Mouse (Mus musculus) hindbrain, postnatal 0 days (tissue): ENCODE measurements around the gene C7. TPM values are rescaled to one million over a fixed set of nuclear protein-coding genes. Genes with fewer than 3 reads are reported as not detected.

Source experiments
- ATAC-seq: fragments of 200-750 bp; cut with Nextera tagmentation; 2 replicates; pipeline ENCODE4 v1.8.0; 2017; ENCODE audit warnings: mild to moderate bottlenecking, moderate TSS enrichment, moderate library complexity
- DNase-seq: peaks from one replicate; pipeline ENCODE4 v3.0.0-alpha.2; 2015; ENCODE audit warnings: low spot score
- H3K27ac ChIP-seq: fragments of 300-500 bp; sonication (generic); 2 replicates; pipeline ENCODE4 v1.5.1; 2014; ENCODE audit warnings: mild to moderate bottlenecking
- H3K27me3 ChIP-seq: fragments of 300-500 bp; sonication (generic); 2 replicates; pipeline ENCODE4 v1.6.1; 2014; ENCODE audit warnings: low read length, mixed read lengths; ENCODE audit not compliant: insufficient read depth
- H3K36me3 ChIP-seq: fragments of 300-500 bp; sonication (generic); 2 replicates; pipeline ENCODE4 v1.6.1; 2014; ENCODE audit warnings: low read length, mixed read lengths; ENCODE audit not compliant: insufficient read depth
- H3K4me1 ChIP-seq: fragments of 300-500 bp; sonication (generic); 2 replicates; pipeline ENCODE4 v1.6.1; 2014; ENCODE audit warnings: antibody characterized with exemption, low read length, mixed read lengths; ENCODE audit not compliant: insufficient read depth
- H3K4me2 ChIP-seq: fragments of 300-500 bp; sonication (generic); 2 replicates; pipeline ENCODE4 v1.6.1; 2014; ENCODE audit warnings: low read depth, mild to moderate bottlenecking, low read length, moderate library complexity, mixed read lengths
- H3K4me3 ChIP-seq: fragments of 300-500 bp; sonication (generic); 2 replicates; pipeline ENCODE4 v1.5.1; 2014; ENCODE audit warnings: low read length
- H3K9ac ChIP-seq: fragments of 300-500 bp; sonication (generic); replicated peaks from 2 replicates; pipeline ENCODE4 v1.6.1; 2014; ENCODE audit warnings: mild to moderate bottlenecking, low read length, moderate library complexity, mixed read lengths
- H3K9me3 ChIP-seq: fragments of 300-500 bp; sonication (generic); 2 replicates; pipeline ENCODE4 v1.6.1; 2016; ENCODE audit warnings: low read length, mixed read lengths
- CTCF ChIP-seq: IDR thresholded peaks from 2 replicates; pipeline ENCODE4 v1.5.1; 2016; ENCODE audit warnings: antibody characterized with exemption, control low read depth, low read depth
- WGBS: fragments of 180-500 bp; shearing (Covaris S2); extraction: QIAGEN DNeasy Blood & Tissue Kit; methylation state at CpG from one replicate; pipeline ENCODE4 v1.1.7; 2014; 5-methylcytosine and 5-hydroxymethylcytosine counted together
- polyA plus RNA-seq: library from polyadenylated mRNA; unstranded; fragments of >200 nt; fragmentation: Nextera tagmentation; extraction: Ambion mirVana; gene quantifications from 2 replicates; pipeline ENCODE4 v1.2.1, GENCODE M21; 2015
- total RNA-seq: library from RNA; depleted of rRNA; stranded (reverse); fragments of >200 nt; gene quantifications from 2 replicates; pipeline ENCODE4 v1.2.3, GENCODE M21; 2014; rRNA removed

The C7 gene
- total RNA-seq, result 0.10 TPM in 1 of 2 replicates, not detected in the other
- polyA plus RNA-seq, result 0.05 TPM in 1 of 2 replicates, not detected in the other

DNA sequence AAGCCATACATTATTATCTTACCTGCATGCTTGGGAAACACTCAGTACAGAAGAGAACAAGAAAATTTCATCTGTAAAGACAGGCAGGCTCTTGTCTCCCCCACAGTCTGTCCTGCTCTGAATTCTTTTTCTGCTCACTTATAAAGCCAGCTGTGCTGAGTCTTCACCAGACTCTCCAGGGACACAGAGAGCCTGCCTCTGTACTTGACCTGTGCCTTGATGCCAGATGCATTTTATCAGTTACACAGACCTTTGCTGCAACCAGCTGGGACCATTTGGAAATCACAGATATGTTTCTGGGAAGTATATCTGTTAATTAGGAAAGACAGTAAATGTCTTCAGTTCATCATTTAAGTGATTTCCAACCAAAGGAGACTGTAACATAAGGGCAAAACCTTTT, at the start of gene C7:
Gene C7, minus strand, starts transcription at position 106 of the 400 bp plus-strand sequence.
- TF ChIP-seq CTCF, result no peak
- Histone ChIP-seq H3K27me3 (no peaks in the 10 kb centered on the region), H3K9me3 (no peaks in the 10 kb centered on the region), H3K36me3 (no peaks in the 10 kb centered on the region), H3K27ac (no peak within 1 kb of the TSS), H3K4me2 (no peak within 1 kb of the TSS), H3K4me3 (no peak within 1 kb of the TSS), H3K4me1 (no peaks in the 10 kb centered on the region), H3K9ac (no peak within 1 kb of the TSS)
- peak; percentile 3 for DNase-seq
- ATAC-seq, result no peak

DNA sequence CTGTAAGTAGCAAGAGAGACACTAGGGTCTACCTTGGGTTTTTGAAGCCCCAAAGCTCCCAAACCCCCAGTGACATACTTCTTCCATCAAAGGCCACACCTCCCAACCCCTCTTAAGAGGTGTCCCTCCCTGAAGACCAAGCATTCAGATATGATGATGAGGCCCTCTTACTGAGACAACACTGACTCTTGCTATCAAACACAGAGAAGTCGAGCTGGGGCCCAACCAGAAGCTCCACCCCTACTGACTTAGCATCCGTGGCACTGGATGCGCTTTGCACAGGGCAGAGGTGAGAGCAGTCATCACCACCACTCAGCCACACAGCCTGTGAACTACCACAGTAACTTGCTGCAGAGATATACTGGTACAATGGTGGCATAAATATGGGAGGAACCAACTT, 49.1 kb upstream of the C7 start:
- ATAC-seq (no peak), DNase-seq (no peak)
- Histone ChIP-seq H3K9me3 (no peaks in the 10 kb centered on the region), H3K4me2 (no peak overlapping the region), H3K4me1 (peaks cover 3% of the 10 kb centered on the region; the same call in 1 of the 2 replicates), H3K9ac (no peak overlapping the region), H3K4me3 (no peak overlapping the region), H3K36me3 (no peaks in the 10 kb centered on the region), H3K27me3 (no peaks in the 10 kb centered on the region), H3K27ac (no peak overlapping the region)
- WGBS, result 83% methylated on average over 3 of the region's 3 CpGs
- no peak for TF ChIP-seq CTCF

DNA sequence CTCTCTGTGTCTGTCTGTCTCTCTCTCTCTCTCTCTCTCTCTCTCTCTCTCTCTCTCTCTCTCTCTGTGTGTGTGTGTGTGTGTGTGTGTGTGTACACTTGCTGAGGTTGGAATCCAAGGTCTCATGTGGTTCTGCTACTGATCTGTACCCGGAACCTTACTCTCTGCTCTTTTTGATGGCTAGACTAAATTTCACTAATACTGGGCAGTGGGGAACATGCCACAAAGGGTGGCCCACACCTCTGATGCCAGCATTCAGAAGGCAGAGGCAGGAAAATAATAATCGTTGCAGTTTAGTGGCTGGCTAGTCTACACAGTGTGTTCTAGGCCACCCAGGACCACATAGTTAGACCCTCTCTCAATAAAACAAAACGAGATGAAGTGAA, 45.1 kb upstream of the C7 start:
- H3K9me3 ChIP-seq, result no peaks in the 10 kb centered on the region
- H3K36me3 ChIP-seq, result no peaks in the 10 kb centered on the region
- DNase-seq, result no peak
- H3K27me3 ChIP-seq, result no peaks in the 10 kb centered on the region
- WGBS, result 79% methylated on average over 3 of the region's 3 CpGs
- no peak overlapping the region for H3K9ac ChIP-seq
- no peak overlapping the region for H3K4me3 ChIP-seq
- H3K4me1 ChIP-seq, result no peaks in the 10 kb centered on the region
- ATAC-seq, result no peak
- no peak for TF ChIP-seq CTCF
- H3K27ac ChIP-seq, result no peak overlapping the region
- H3K4me2 ChIP-seq, result no peak overlapping the region

DNA sequence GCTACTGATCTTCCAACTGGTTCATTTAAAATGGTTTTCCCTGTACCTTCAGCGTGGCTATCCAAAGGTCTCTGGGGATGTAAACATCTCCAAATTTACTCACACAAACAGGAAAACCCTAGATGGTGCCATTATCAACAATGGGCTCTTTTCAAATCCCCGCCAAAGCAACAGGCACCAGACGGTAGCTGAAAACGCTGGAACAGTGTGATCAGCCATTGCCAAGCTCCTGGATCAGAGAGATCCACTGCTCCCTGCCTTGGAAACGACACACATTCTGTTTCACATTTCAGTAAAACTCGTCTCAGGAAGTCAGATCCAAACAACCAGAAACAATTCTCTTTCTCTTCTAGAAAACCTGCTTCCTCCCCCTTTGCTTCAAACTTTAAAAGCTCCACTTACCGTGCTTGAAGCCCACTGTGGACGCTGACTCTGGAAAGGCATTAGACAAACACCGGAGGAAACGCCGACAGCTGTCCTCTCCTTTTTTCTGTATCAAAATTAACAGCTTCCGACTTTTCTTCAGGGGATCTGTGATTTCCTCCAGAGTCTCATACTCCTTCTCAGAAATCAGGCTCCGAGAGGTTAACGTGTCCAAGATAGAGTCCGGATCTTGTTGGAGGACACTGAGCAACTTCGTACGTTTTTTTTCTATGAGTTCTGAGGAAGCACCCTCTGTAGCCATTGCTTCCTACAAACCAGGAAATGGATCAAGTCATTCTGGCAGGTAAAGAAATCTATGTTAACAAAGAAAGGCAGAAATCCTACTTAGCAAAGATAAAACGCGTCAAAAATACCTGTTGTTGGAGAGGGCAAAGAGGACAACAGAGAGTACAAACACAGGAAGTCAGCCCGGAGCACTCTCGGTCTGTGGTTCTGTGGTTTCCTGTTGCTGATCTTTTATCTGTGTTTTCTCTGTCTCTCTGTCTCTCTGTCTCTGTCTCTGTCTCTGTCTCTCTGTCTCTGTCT, 44.4 kb upstream of the C7 start, which contains the start of gene Card6:
Gene Card6, minus strand, starts transcription at position 854 of the 969 bp plus-strand sequence.
- WGBS, result 71% methylated on average over 21 of the region's 21 CpGs
- no peak for TF ChIP-seq CTCF
- Histone ChIP-seq H3K27me3 (no peaks in the 10 kb centered on the region), H3K9me3 (no peaks in the 10 kb centered on the region), H3K4me2 (peak within 1 kb of the TSS; percentile 31; the same call in 1 of the 2 replicates), H3K9ac (peak within 1 kb of the TSS; percentile 2; the same call in 1 of the 2 replicates), H3K4me1 (no peaks in the 10 kb centered on the region), H3K36me3 (no peaks in the 10 kb centered on the region), H3K4me3 (peak within 1 kb of the TSS; percentile 13; the same call in 1 of the 2 replicates), H3K27ac (no peak within 1 kb of the TSS)
- no peak for ATAC-seq
- no peak for DNase-seq

DNA sequence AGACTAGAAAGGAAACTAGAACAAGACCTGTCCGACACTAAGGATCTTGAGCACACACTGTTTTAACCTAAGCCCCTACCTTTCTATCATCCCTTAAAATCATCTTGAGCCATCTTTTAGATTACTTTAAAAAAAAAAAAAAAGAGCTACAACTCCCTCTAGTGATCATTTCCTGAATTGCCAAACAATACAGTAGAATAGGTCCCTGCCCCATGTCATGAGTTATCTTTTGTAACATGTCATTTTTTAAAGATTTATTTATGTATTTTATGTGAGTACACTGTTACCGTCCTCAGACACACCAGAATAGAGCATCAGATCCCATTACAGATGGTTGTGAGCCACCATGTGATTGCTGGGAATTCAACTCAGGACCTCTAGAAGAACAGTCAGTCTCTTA, 42.8 kb upstream of the C7 start:
- peak; percentile 59 for TF ChIP-seq CTCF
- no peaks in the 10 kb centered on the region for H3K27me3 ChIP-seq
- H3K27ac ChIP-seq, result no peak overlapping the region
- H3K9ac ChIP-seq, result no peak overlapping the region
- no peaks in the 10 kb centered on the region for H3K36me3 ChIP-seq
- no peak overlapping the region for H3K4me2 ChIP-seq
- WGBS, result 48% methylated on average over 2 of the region's 2 CpGs
- no peak overlapping the region for H3K4me3 ChIP-seq
- no peaks in the 10 kb centered on the region for H3K4me1 ChIP-seq
- ATAC-seq (peak; percentile 38; the same call in 1 of the 2 replicates), DNase-seq (peak; percentile 59)
- no peaks in the 10 kb centered on the region for H3K9me3 ChIP-seq

DNA sequence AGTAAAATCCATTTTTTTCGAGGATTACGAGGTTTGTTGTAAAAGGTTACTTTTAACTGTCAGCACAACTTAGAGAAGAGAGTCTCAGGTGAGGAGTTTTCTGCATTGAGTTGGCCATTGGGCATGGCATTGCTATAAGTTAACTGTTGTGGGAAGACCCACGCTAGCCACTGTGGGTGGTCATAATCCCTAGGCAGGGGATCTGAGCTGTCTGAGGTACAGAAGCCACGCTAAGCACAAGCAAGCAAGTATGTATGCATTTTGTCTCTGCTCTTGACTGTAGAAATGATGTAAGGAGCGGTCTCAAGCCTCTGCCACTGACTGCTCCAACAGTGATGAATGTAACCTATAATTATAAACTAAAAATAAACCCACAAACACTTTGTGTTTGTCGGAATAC, 42.4 kb upstream of the C7 start:
- TF ChIP-seq CTCF, result no peak
- no peaks in the 10 kb centered on the region for H3K9me3 ChIP-seq
- ATAC-seq (peak; percentile 24; the same call in 1 of the 2 replicates), DNase-seq (no peak)
- no peaks in the 10 kb centered on the region for H3K4me1 ChIP-seq
- no peak overlapping the region for H3K27ac ChIP-seq
- WGBS, result 80% methylated on average over 6 of the region's 6 CpGs
- H3K36me3 ChIP-seq, result no peaks in the 10 kb centered on the region
- H3K4me3 ChIP-seq, result no peak overlapping the region
- H3K9ac ChIP-seq, result no peak overlapping the region
- no peak overlapping the region for H3K4me2 ChIP-seq
- H3K27me3 ChIP-seq, result no peaks in the 10 kb centered on the region
